Mouse (Mus musculus) embryonic facial prominence, embryonic 15.5 days (tissue): ENCODE data around the gene Ppard. TPM values are rescaled to one million over a fixed set of nuclear protein-coding genes. Genes with fewer than 3 reads are reported as not detected.
A peak's percentile ranks its signal among the peaks of the same experiment; 100 is the strongest.

ENCODE experiments used
- ATAC-seq: fragments of 200-750 bp; cut with Nextera tagmentation; 2 replicates; pipeline ENCODE4 v1.8.0; 2017; ENCODE audit warnings: low read depth, moderate TSS enrichment; ENCODE audit not compliant: insufficient number of reproducible peaks, low FRiP score, low TSS enrichment
- H3K27ac ChIP-seq: fragments of 300-500 bp; sonication (generic); replicated peaks from 2 replicates; pipeline ENCODE4 v1.5.1; 2015; ENCODE audit warnings: mild to moderate bottlenecking, inconsistent platforms
- H3K27me3 ChIP-seq: fragments of 300-500 bp; sonication (generic); 2 replicates; pipeline ENCODE4 v1.6.1; 2015; ENCODE audit warnings: inconsistent platforms
- H3K36me3 ChIP-seq: fragments of 300-500 bp; sonication (generic); 2 replicates; pipeline ENCODE4 v1.6.1; 2015; ENCODE audit warnings: mild to moderate bottlenecking, inconsistent platforms
- H3K4me1 ChIP-seq: fragments of 300-500 bp; sonication (generic); 2 replicates; pipeline ENCODE4 v1.6.1; 2015; ENCODE audit warnings: inconsistent platforms
- H3K4me2 ChIP-seq: fragments of 300-500 bp; sonication (generic); replicated peaks from 2 replicates; pipeline ENCODE4 v1.6.1; 2015; ENCODE audit warnings: mild to moderate bottlenecking, inconsistent platforms
- H3K4me3 ChIP-seq: fragments of 300-500 bp; sonication (generic); replicated peaks from 2 replicates; pipeline ENCODE4 v1.5.1; 2015; ENCODE audit warnings: mild to moderate bottlenecking, inconsistent platforms
- H3K9ac ChIP-seq: fragments of 300-500 bp; sonication (generic); 2 replicates; pipeline ENCODE4 v1.6.1; 2015; ENCODE audit warnings: inconsistent platforms
- H3K9me3 ChIP-seq: fragments of 300-500 bp; sonication (generic); replicated peaks from 2 replicates; pipeline ENCODE4 v1.6.1; 2016; ENCODE audit warnings: inconsistent platforms
- WGBS: fragments of 180-500 bp; shearing (Covaris S2); methylation state at CpG from one replicate; pipeline ENCODE4 v1.1.7; 2015; 5-methylcytosine and 5-hydroxymethylcytosine counted together
- polyA plus RNA-seq: library from polyadenylated mRNA; unstranded; fragments of >200 nt; fragmentation: Nextera tagmentation; extraction: Ambion mirVana; gene quantifications from 2 replicates; pipeline ENCODE4 v1.2.1, GENCODE M21; 2015

Ppard gene
- 3.2 and 4.0 TPM in 2 replicates for polyA plus RNA-seq

DNA sequence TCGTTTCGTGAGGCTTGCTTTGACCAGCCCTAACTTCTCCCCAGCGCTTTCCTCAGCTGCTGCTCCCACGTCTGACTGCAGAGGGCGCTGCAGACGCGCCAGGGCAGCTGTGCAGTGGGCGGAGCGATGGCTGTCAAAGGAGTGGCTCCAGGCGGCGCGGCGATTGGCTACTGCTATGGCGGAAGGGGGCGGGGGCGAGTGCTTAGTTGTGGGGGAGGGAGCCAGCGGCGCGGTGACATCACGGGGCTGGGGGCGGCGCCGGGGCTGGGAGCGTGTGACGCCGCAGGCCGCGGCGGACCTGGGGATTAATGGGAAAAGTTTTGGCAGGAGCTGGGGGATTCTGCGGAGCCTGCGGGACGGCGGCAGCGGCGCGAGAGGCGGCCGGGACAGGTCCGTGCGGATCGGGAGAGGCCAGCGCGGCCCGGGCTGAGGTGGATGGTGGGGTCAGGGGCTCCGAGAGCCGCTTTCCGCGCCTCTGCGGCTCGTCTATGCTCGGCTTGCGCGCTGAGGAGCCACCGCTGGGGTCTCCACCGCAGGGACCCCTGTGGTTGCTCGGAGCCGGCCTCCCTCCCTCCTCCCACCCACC is at the start of gene Ppard:
Gene Ppard, plus strand, starts transcription at position 226 of the 586 bp plus-strand sequence.
- Histone ChIP-seq H3K4me3 (peak within 1 kb of the TSS; percentile 84), H3K9me3 (no peaks in the 10 kb centered on the region), H3K4me2 (peak within 1 kb of the TSS; percentile 65), H3K27ac (peak within 1 kb of the TSS; percentile 90), H3K36me3 (peaks cover 7% of the 10 kb centered on the region; the same call in 1 of the 2 replicates), H3K9ac (peak within 1 kb of the TSS; percentile 92), H3K27me3 (no peaks in the 10 kb centered on the region), H3K4me1 (peaks cover 40% of the 10 kb centered on the region)
- ATAC-seq: peak; percentile 94
- WGBS: under 1% methylated on average over 57 of the region's 57 CpGs

DNA sequence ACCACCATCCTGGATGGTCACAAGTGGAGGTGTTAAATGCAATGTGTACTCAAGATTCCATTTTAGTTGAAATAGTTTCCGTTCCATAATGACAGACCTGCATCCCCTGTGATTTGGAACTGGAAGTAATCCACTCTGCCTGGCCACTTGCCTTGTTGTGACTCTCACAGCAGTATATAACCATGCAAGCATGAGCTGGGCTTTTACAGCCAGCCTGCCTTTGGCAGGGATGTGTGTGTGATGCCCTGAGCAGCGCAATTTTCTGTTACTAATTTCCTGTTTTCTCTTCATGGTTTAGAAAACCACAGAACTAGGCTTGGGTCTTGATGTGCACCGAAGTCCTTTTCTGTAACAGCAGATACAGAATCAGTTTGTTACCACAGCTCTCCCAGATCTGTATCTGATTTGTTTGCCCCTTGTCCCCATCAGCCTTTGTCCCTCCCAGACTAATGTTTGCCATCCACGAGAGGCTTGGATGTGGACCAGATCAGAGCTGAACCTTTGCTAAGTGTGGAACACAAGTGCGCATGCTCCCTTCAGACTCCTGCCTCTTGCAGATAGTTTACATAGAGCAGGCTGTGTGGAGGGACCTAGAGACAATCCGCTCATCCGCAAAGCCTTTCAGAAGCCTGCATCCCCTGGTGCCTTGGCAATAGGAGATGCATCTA is 47.4 kb upstream of the Ppard start:
- peaks cover 7% of the 10 kb centered on the region; the same call in 1 of the 2 replicates for H3K36me3 ChIP-seq
- H3K4me3 ChIP-seq: no peak overlapping the region
- H3K9ac ChIP-seq: no peak overlapping the region
- 48% methylated on average over 7 of the region's 7 CpGs for WGBS
- H3K4me1 ChIP-seq: peaks cover 42% of the 10 kb centered on the region
- no peak for ATAC-seq
- no peaks in the 10 kb centered on the region for H3K9me3 ChIP-seq
- H3K27ac ChIP-seq: peak overlapping the region; percentile 70
- no peaks in the 10 kb centered on the region for H3K27me3 ChIP-seq
- no peak overlapping the region for H3K4me2 ChIP-seq

DNA sequence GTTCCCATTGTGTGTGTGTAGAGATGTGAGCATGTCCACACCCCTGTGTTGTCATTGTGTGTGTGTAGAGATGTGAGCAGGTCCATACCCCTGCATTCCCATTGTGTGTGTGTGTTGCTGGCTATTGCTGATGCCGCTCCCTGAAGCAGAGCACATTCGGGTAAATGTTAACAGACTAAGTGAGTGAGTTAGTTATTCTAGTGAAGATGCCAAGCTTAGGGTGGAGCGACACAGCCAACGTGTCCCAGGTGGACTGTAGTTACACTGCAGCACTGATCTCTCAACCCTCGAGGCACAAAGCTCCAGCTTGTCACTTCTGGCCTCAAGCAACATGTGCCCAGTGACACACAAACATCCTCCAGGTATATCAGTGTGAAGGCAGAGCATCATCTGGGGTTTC is 44.2 kb upstream of the Ppard start:
- no peak overlapping the region for H3K27ac ChIP-seq
- peaks cover 33% of the 10 kb centered on the region for H3K36me3 ChIP-seq

DNA sequence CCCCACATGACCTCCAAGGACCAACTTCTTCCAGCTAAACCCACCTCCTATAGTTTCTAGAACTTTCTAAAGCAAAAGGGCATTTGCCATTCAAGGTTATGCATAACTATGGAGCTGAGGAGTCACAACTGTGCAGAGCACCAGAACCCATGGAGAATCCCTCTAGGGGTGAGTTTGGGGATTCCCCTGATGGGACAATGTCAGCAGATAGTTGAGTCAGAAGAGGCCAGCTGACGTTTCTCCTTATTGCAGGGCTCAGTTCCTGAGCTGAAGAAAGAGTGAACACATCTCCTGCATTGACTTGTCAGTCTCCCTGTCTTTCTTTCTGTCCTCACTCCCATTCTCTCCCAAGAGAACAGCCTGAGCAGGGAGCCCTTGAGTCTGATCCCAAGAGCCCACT is 39.7 kb upstream of the Ppard start:
- H3K9ac ChIP-seq: no peak overlapping the region
- H3K36me3 ChIP-seq: peaks cover 68% of the 10 kb centered on the region
- H3K9me3 ChIP-seq: no peaks in the 10 kb centered on the region
- no peak overlapping the region for H3K27ac ChIP-seq
- 62% methylated on average over 1 of the region's 1 CpGs for WGBS
- no peak overlapping the region for H3K4me2 ChIP-seq
- no peaks in the 10 kb centered on the region for H3K27me3 ChIP-seq
- no peaks in the 10 kb centered on the region for H3K4me1 ChIP-seq
- ATAC-seq: no peak
- no peak overlapping the region for H3K4me3 ChIP-seq

More for the DNA sequence above, 44.2 kb upstream of the Ppard start:
- WGBS: 78% methylated on average over 5 of the region's 5 CpGs
- H3K27me3 ChIP-seq: no peaks in the 10 kb centered on the region
- no peak overlapping the region for H3K9ac ChIP-seq
- H3K9me3 ChIP-seq: no peaks in the 10 kb centered on the region
- peaks cover 19% of the 10 kb centered on the region for H3K4me1 ChIP-seq
- no peak overlapping the region for H3K4me2 ChIP-seq
- H3K4me3 ChIP-seq: no peak overlapping the region
- ATAC-seq: no peak

DNA sequence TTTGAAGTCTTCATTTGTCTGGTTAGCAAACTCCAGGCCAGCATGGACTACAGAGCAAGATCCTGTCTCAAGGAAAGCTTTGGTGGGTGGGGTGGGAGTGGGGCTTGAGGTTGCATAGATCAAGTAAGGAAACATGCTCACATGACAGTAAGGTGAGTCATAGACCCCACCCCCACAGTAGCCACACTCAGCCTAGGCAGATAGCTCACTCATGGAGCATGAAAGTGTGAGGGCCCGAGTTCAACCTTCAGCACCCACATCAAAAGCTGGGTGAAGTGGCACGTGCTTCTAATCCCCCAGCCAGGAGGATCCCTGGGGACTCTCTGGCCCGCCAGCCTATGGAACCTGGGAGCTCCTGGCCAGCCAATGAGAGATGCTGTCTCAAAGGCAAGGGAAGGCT is 38.9 kb upstream of the Ppard start:
- 76% methylated on average over 3 of the region's 3 CpGs for WGBS
- no peak overlapping the region for H3K4me3 ChIP-seq
- peaks cover 76% of the 10 kb centered on the region for H3K36me3 ChIP-seq
- H3K4me2 ChIP-seq: no peak overlapping the region
- H3K27me3 ChIP-seq: no peaks in the 10 kb centered on the region
- no peaks in the 10 kb centered on the region for H3K4me1 ChIP-seq
- no peak overlapping the region for H3K9ac ChIP-seq
- ATAC-seq: no peak
- H3K27ac ChIP-seq: no peak overlapping the region
- no peaks in the 10 kb centered on the region for H3K9me3 ChIP-seq

DNA sequence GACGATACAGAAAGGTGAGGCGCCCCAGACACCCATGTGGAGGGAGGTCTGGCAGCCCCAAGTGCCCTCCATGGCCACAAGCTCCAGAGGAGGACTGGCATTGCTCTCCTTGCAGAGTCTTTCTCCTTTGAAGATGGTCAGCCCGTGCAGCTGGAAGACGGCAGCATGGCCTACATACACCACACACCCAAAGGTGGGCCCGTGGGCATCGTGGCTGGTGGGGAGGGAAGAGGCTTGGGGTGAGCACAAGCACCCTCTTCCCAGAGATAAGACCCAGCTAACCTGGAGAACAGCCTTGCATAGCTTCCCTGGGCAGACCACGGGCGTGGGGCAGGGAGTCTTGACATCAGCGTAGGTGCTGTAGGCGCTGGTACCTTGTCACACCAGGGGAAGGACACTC is 37.5 kb upstream of the Ppard start:
- no peak overlapping the region for H3K9ac ChIP-seq
- H3K4me2 ChIP-seq: no peak overlapping the region
- no peak overlapping the region for H3K4me3 ChIP-seq
- no peaks in the 10 kb centered on the region for H3K4me1 ChIP-seq
- peak; percentile 44; the same call in 1 of the 2 replicates for ATAC-seq
- WGBS: 97% methylated on average over 10 of the region's 10 CpGs
- peaks cover 75% of the 10 kb centered on the region for H3K36me3 ChIP-seq
- no peak overlapping the region for H3K27ac ChIP-seq
- no peaks in the 10 kb centered on the region for H3K9me3 ChIP-seq
- H3K27me3 ChIP-seq: no peaks in the 10 kb centered on the region

DNA sequence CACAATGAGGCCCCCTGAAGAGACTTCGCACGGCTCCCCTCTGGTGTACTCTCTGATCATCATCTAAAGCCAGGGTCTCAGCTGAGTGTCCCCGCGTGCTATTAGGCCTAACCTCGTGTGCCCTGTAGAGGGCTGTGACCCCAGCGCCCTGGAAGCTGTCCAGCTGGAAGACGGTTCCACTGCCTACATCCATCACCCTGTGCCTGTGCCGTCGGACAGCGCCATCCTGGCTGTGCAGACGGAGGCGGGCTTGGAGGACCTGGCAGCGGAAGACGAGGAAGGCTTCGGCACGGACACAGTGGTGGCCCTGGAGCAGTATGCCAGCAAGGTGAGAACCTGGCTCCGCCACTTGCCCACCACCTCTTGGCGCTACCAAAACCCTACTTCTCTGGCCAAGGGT is 34.9 kb upstream of the Ppard start:
- 82% methylated on average over 18 of the region's 18 CpGs for WGBS
- H3K4me3 ChIP-seq: no peak overlapping the region
- no peak overlapping the region for H3K9ac ChIP-seq
- peaks cover 81% of the 10 kb centered on the region for H3K36me3 ChIP-seq
- H3K4me1 ChIP-seq: no peaks in the 10 kb centered on the region
- H3K27me3 ChIP-seq: no peaks in the 10 kb centered on the region
- H3K4me2 ChIP-seq: no peak overlapping the region
- H3K9me3 ChIP-seq: no peaks in the 10 kb centered on the region
- no peak for ATAC-seq
- no peak overlapping the region for H3K27ac ChIP-seq

DNA sequence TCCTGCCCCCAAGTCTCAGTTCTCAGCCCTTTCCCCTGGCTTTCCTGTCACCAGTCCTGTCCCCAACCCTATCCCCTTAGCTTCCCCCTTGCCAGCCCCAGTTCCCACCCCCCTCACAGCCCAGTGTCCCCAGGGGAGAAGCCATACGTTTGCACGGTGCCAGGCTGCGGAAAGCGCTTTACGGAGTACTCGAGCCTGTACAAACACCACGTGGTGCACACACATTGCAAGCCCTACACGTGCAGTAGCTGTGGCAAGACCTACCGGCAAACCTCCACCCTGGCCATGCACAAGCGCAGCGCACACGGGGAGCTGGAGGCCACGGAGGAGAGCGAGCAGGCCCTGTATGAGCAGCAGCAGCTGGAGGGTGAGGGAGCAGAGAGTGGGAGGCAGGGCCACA is 30.5 kb upstream of the Ppard start:
- Histone ChIP-seq H3K4me3 (no peak overlapping the region), H3K27me3 (no peaks in the 10 kb centered on the region), H3K4me2 (no peak overlapping the region), H3K4me1 (peaks cover 7% of the 10 kb centered on the region), H3K9me3 (no peaks in the 10 kb centered on the region), H3K9ac (no peak overlapping the region), H3K36me3 (peaks cover 54% of the 10 kb centered on the region), H3K27ac (no peak overlapping the region)
- no peak for ATAC-seq
- 74% methylated on average over 14 of the region's 14 CpGs for WGBS

DNA sequence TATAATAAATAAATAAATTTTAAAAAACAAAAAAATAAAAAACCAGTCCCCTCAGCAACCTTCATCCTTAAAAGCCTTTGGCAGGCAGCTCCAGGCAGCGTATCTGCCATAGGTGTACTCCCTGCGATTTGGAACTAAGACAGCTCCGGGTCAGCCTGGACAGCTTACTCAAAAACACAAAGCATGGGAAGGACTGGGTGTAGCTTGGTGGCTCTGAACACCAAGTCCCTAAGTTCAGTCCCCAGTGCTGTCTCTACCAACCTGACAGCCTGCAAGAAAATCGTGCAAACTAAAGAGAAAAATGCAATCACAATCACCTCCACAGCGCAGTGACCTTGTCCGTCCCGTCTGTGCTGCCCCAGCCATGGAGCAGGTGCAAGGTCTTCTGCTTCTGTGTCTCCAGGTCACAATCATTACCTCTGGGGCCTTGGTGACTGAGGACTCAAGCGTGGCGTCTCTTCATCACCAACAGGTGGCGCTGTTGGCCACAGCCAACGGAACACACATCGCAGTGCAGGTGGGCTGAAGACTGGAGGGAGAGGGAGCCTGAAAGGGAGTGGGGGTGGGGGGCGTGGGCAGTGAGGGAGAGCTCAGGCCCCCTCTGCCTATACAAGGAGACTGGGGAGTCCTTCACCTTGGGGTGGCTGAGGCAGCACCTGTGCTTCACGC is 28.3 kb upstream of the Ppard start:
- Histone ChIP-seq H3K4me2 (no peak overlapping the region), H3K27ac (no peak overlapping the region), H3K36me3 (peaks cover 36% of the 10 kb centered on the region), H3K4me1 (peaks cover 29% of the 10 kb centered on the region), H3K9me3 (no peaks in the 10 kb centered on the region), H3K4me3 (no peak overlapping the region), H3K27me3 (no peaks in the 10 kb centered on the region), H3K9ac (no peak overlapping the region)
- 37% methylated on average over 14 of the region's 14 CpGs for WGBS
- no peak for ATAC-seq

DNA sequence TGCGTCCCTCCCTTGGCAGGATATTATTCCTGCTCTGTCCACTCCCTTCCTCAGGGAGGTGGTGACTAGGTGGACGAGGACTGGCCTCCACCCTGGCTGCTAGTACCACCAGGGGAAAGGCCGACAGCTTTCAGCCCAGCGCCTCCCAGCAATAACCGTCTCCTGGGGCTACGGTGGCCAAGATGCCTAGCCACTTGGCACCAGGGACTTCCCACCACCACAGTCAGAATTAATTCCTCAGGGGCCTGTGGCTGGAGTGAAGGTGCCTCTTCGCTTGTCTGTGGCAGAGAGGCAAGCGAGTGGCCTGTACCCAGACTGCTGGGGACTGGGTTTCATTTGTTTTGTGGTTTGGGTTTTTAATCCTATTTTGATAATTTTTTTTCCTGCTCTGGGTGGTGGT is 27.1 kb upstream of the Ppard start:
- 85% methylated on average over 8 of the region's 8 CpGs for WGBS

DNA sequence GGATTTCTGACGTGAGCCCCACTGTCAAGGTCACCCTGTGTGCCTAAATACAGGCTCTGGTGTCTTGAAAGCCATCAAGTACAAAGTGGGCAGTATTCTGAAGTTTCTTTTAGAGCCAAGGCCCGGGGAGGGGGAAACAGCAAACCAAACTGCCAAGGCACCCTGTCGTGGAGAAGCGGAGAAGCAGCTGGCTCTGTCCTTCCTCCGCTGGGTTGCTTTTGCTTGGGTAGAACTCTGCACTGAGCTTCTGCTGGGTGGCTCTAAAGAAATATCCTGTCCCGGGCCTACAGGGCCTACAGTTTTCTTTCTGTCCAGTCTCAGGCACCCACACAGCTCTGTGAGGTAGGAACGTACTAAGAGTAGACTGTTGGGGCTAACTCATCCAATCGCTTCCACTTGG is 25.4 kb upstream of the Ppard start:
- Histone ChIP-seq H3K9me3 (no peaks in the 10 kb centered on the region), H3K4me3 (no peak overlapping the region), H3K4me1 (peaks cover 33% of the 10 kb centered on the region), H3K27me3 (no peaks in the 10 kb centered on the region), H3K27ac (peak overlapping the region; percentile 91), H3K4me2 (peak overlapping the region; percentile 84), H3K9ac (peak overlapping the region; percentile 48; the same call in 1 of the 2 replicates), H3K36me3 (peaks cover 13% of the 10 kb centered on the region)
- ATAC-seq: no peak
- 64% methylated on average over 8 of the region's 8 CpGs for WGBS

More for the DNA sequence above, 27.1 kb upstream of the Ppard start:
- H3K4me3 ChIP-seq: no peak overlapping the region
- no peak overlapping the region for H3K4me2 ChIP-seq
- H3K9me3 ChIP-seq: no peaks in the 10 kb centered on the region
- H3K4me1 ChIP-seq: peaks cover 33% of the 10 kb centered on the region
- no peaks in the 10 kb centered on the region for H3K27me3 ChIP-seq
- peaks cover 29% of the 10 kb centered on the region for H3K36me3 ChIP-seq
- no peak overlapping the region for H3K9ac ChIP-seq
- ATAC-seq: no peak
- H3K27ac ChIP-seq: no peak overlapping the region
